Mouse (Mus musculus) heart, embryonic 12.5 days (tissue): ENCODE results near the gene Cnot11. TPM values are rescaled to one million over a fixed set of nuclear protein-coding genes. Genes with fewer than 3 reads are reported as not detected.

Experiments used
- ATAC-seq: fragments of 200-750 bp; cut with Nextera tagmentation; 2 replicates; pipeline ENCODE4 v1.8.0; 2017; ENCODE audit warnings: moderate TSS enrichment, moderate library complexity; ENCODE audit not compliant: insufficient number of reproducible peaks, low FRiP score
- H3K27ac ChIP-seq: fragments of 300-500 bp; sonication (generic); 2 replicates; pipeline ENCODE4 v1.5.1; 2016; ENCODE audit warnings: mild to moderate bottlenecking, moderate library complexity; ENCODE audit not compliant: poor library complexity, severe bottlenecking
- H3K27me3 ChIP-seq: fragments of 300-500 bp; sonication (generic); replicated peaks from 2 replicates; pipeline ENCODE4 v1.6.1; 2016; ENCODE audit warnings: mild to moderate bottlenecking, moderate library complexity
- H3K36me3 ChIP-seq: fragments of 300-500 bp; sonication (generic); 2 replicates; pipeline ENCODE4 v1.6.1; 2016; ENCODE audit warnings: mild to moderate bottlenecking, moderate library complexity
- H3K4me1 ChIP-seq: fragments of 300-500 bp; sonication (generic); replicated peaks from 2 replicates; pipeline ENCODE4 v1.6.1; 2016; ENCODE audit warnings: mild to moderate bottlenecking
- H3K4me2 ChIP-seq: fragments of 300-500 bp; sonication (generic); 2 replicates; pipeline ENCODE4 v1.6.1; 2016; ENCODE audit warnings: mild to moderate bottlenecking, moderate library complexity
- H3K4me3 ChIP-seq: fragments of 300-500 bp; sonication (generic); 2 replicates; pipeline ENCODE4 v1.5.1; 2016; ENCODE audit warnings: mild to moderate bottlenecking
- H3K9ac ChIP-seq: fragments of 300-500 bp; sonication (generic); 2 replicates; pipeline ENCODE4 v1.6.1; 2016; ENCODE audit warnings: mild to moderate bottlenecking, moderate library complexity
- H3K9me3 ChIP-seq: fragments of 300-500 bp; sonication (generic); replicated peaks from 2 replicates; pipeline ENCODE4 v1.6.1; 2016; ENCODE audit warnings: mild to moderate bottlenecking, moderate library complexity
- WGBS: fragments of 180-500 bp; shearing (Covaris S2); methylation state at CpG from one replicate; pipeline ENCODE4 v1.1.7; 2016; 5-methylcytosine and 5-hydroxymethylcytosine counted together
- polyA plus RNA-seq: library from polyadenylated mRNA; unstranded; fragments of >200 nt; fragmentation: Nextera tagmentation; extraction: Ambion mirVana; gene quantifications from 2 replicates; pipeline ENCODE4 v1.2.1, GENCODE M21; 2016

Gene Cnot11
- polyA plus RNA-seq, 1 experiment from 2014 or later: 22.9 TPM

- no peak overlapping the region for H3K9ac ChIP-seq
- no peaks in the 10 kb centered on the region for H3K9me3 ChIP-seq
- no peaks in the 10 kb centered on the region for H3K27me3 ChIP-seq
- H3K27ac ChIP-seq: no peak overlapping the region
- peaks cover 10% of the 10 kb centered on the region for H3K4me1 ChIP-seq
- WGBS: 77% methylated on average over 1 of the region's 1 CpGs
- H3K4me3 ChIP-seq: no peak overlapping the region
- ATAC-seq: no peak
- no peaks in the 10 kb centered on the region for H3K36me3 ChIP-seq
- H3K4me2 ChIP-seq: no peak overlapping the region
These were observed 22.6 kb upstream of the Cnot11 start for GRCm38 (mm10) chr1:39512183-39512582.

GRCm38 (mm10) chr1:39515303-39515991, 19.3 kb upstream of the Cnot11 start:
- H3K9ac ChIP-seq: no peak overlapping the region
- no peaks in the 10 kb centered on the region for H3K27me3 ChIP-seq
- no peak for ATAC-seq
- no peak overlapping the region for H3K4me3 ChIP-seq
- peaks cover 7% of the 10 kb centered on the region for H3K9me3 ChIP-seq
- no peaks in the 10 kb centered on the region for H3K36me3 ChIP-seq
- WGBS: 79% methylated on average over 10 of the region's 10 CpGs
- no peaks in the 10 kb centered on the region for H3K4me1 ChIP-seq
- H3K27ac ChIP-seq: no peak overlapping the region
- no peak overlapping the region for H3K4me2 ChIP-seq

GRCm38 (mm10) chr1:39521326-39521725, 13.5 kb upstream of the Cnot11 start:
- Histone ChIP-seq H3K27ac (no peak overlapping the region), H3K4me3 (no peak overlapping the region), H3K9me3 (peaks cover 7% of the 10 kb centered on the region), H3K27me3 (no peaks in the 10 kb centered on the region), H3K36me3 (no peaks in the 10 kb centered on the region), H3K4me1 (no peaks in the 10 kb centered on the region), H3K9ac (no peak overlapping the region), H3K4me2 (no peak overlapping the region)
- no peak for ATAC-seq
- 84% methylated on average over 7 of the region's 7 CpGs for WGBS

- H3K4me3 ChIP-seq: no peak overlapping the region
- H3K9ac ChIP-seq: no peak overlapping the region
- H3K4me1 ChIP-seq: no peaks in the 10 kb centered on the region
- H3K9me3 ChIP-seq: peaks cover 7% of the 10 kb centered on the region
- H3K27ac ChIP-seq: no peak overlapping the region
- no peaks in the 10 kb centered on the region for H3K27me3 ChIP-seq
- H3K4me2 ChIP-seq: no peak overlapping the region
- no peak for ATAC-seq
- H3K36me3 ChIP-seq: no peaks in the 10 kb centered on the region
- 24% methylated on average over 5 of the region's 5 CpGs for WGBS
These were observed 12.3 kb upstream of the Cnot11 start for GRCm38 (mm10) chr1:39522519-39522918.

GRCm38 (mm10) chr1:39525763-39526162, 9.0 kb upstream of the Cnot11 start:
- Histone ChIP-seq H3K9ac (no peak overlapping the region), H3K36me3 (no peaks in the 10 kb centered on the region), H3K4me1 (no peaks in the 10 kb centered on the region), H3K4me2 (no peak overlapping the region), H3K9me3 (no peaks in the 10 kb centered on the region), H3K4me3 (no peak overlapping the region), H3K27ac (no peak overlapping the region), H3K27me3 (no peaks in the 10 kb centered on the region)
- ATAC-seq: no peak
- 70% methylated on average over 7 of the region's 7 CpGs for WGBS

- no peaks in the 10 kb centered on the region for H3K9me3 ChIP-seq
- no peaks in the 10 kb centered on the region for H3K36me3 ChIP-seq
- no peak overlapping the region for H3K9ac ChIP-seq
- no peaks in the 10 kb centered on the region for H3K4me1 ChIP-seq
- no peaks in the 10 kb centered on the region for H3K27me3 ChIP-seq
- no peak overlapping the region for H3K4me3 ChIP-seq
- H3K27ac ChIP-seq: no peak overlapping the region
- WGBS: 76% methylated on average over 9 of the region's 9 CpGs
- no peak for ATAC-seq
- no peak overlapping the region for H3K4me2 ChIP-seq
These were observed 8.2 kb upstream of the Cnot11 start for GRCm38 (mm10) chr1:39526371-39527167.

GRCm38 (mm10) chr1:39527432-39527831, 7.4 kb upstream of the Cnot11 start:
- 10% methylated on average over 7 of the region's 7 CpGs for WGBS
- Histone ChIP-seq H3K9me3 (no peaks in the 10 kb centered on the region), H3K4me3 (no peak overlapping the region), H3K27ac (no peak overlapping the region), H3K4me1 (no peaks in the 10 kb centered on the region), H3K4me2 (no peak overlapping the region), H3K27me3 (no peaks in the 10 kb centered on the region), H3K9ac (0 out of 2 replicates have a peak overlapping the region, but pooled peaks have one; percentile 17), H3K36me3 (no peaks in the 10 kb centered on the region)
- no peak for ATAC-seq

GRCm38 (mm10) chr1:39528319-39528718, 6.5 kb upstream of the Cnot11 start:
- no peak for ATAC-seq
- 71% methylated on average over 6 of the region's 6 CpGs for WGBS
- no peaks in the 10 kb centered on the region for H3K9me3 ChIP-seq
- no peak overlapping the region for H3K4me2 ChIP-seq
- H3K4me1 ChIP-seq: no peaks in the 10 kb centered on the region
- no peak overlapping the region for H3K27ac ChIP-seq
- no peak overlapping the region for H3K9ac ChIP-seq
- H3K27me3 ChIP-seq: no peaks in the 10 kb centered on the region
- H3K4me3 ChIP-seq: no peak overlapping the region
- H3K36me3 ChIP-seq: no peaks in the 10 kb centered on the region

- no peak overlapping the region for H3K9ac ChIP-seq
- no peak for ATAC-seq
- no peaks in the 10 kb centered on the region for H3K36me3 ChIP-seq
- no peak overlapping the region for H3K27ac ChIP-seq
- H3K4me2 ChIP-seq: no peak overlapping the region
- no peak overlapping the region for H3K4me3 ChIP-seq
- no peaks in the 10 kb centered on the region for H3K27me3 ChIP-seq
- H3K4me1 ChIP-seq: no peaks in the 10 kb centered on the region
- no peaks in the 10 kb centered on the region for H3K9me3 ChIP-seq
- 39% methylated on average over 13 of the region's 13 CpGs for WGBS
These were observed 4.4 kb upstream of the Cnot11 start for GRCm38 (mm10) chr1:39530258-39530943.

GRCm38 (mm10) chr1:39531036-39531435, 3.8 kb upstream of the Cnot11 start:
- no peak for ATAC-seq
- Histone ChIP-seq H3K4me2 (no peak overlapping the region), H3K9me3 (no peaks in the 10 kb centered on the region), H3K9ac (no peak overlapping the region), H3K27me3 (no peaks in the 10 kb centered on the region), H3K4me1 (no peaks in the 10 kb centered on the region), H3K4me3 (no peak overlapping the region), H3K36me3 (no peaks in the 10 kb centered on the region), H3K27ac (no peak overlapping the region)
- 62% methylated on average over 4 of the region's 4 CpGs for WGBS

- no peak overlapping the region for H3K27ac ChIP-seq
- no peak overlapping the region for H3K9ac ChIP-seq
- no peak for ATAC-seq
- WGBS: 33% methylated on average over 3 of the region's 3 CpGs
- H3K4me1 ChIP-seq: peaks cover 12% of the 10 kb centered on the region
- no peak overlapping the region for H3K4me2 ChIP-seq
- H3K4me3 ChIP-seq: no peak overlapping the region
- H3K9me3 ChIP-seq: no peaks in the 10 kb centered on the region
- H3K27me3 ChIP-seq: no peaks in the 10 kb centered on the region
- peaks cover 14% of the 10 kb centered on the region for H3K36me3 ChIP-seq
These were observed 875 bp upstream of the Cnot11 start for GRCm38 (mm10) chr1:39533917-39534316.
